Mouse (Mus musculus): ENCODE results near the gene Alx1.

The Alx1 gene

GRCm38 (mm10) chr10:103029730-103030490, at the start of gene Alx1:
Gene Alx1, minus strand, starts transcription at chr10:103030215.
- in situ Hi-C loops (cut with MboI), result no loop called here

GRCm38 (mm10) chr10:103049593-103049992, 19.6 kb upstream of the Alx1 start:
- in situ Hi-C loops (cut with MboI), result no loop called here

GRCm38 (mm10) chr10:103046623-103047022, 16.6 kb upstream of the Alx1 start:
- in situ Hi-C loops (cut with MboI), result no loop called here

GRCm38 (mm10) chr10:103045019-103045418, 15.0 kb upstream of the Alx1 start:
- in situ Hi-C loops (cut with MboI), result no loop called here

GRCm38 (mm10) chr10:103035002-103035640, 5.1 kb upstream of the Alx1 start:
- in situ Hi-C loops (cut with MboI), result no loop called here

GRCm38 (mm10) chr10:103030931-103031330, 916 bp upstream of the Alx1 start:
- in situ Hi-C loops (cut with MboI), result no loop called here

GRCm38 (mm10) chr10:103029132-103029729, 784 bp downstream of the Alx1 start:
- in situ Hi-C loops (cut with MboI), result no loop called here

- in situ Hi-C loops (cut with MboI), result no loop called here
Observed at GRCm38 (mm10) chr10:103028253-103029131, 1.5 kb downstream of the Alx1 start.

GRCm38 (mm10) chr10:103027931-103028252, 2.1 kb downstream of the Alx1 start:
- in situ Hi-C loops (cut with MboI), result no loop called here

- in situ Hi-C loops (cut with MboI), result no loop called here
Observed at GRCm38 (mm10) chr10:103027226-103027930, 2.6 kb downstream of the Alx1 start.

GRCm38 (mm10) chr10:103026636-103027225, 3.3 kb downstream of the Alx1 start:
- in situ Hi-C loops (cut with MboI), result no loop called here

GRCm38 (mm10) chr10:103002556-103002955, 27.5 kb downstream of the Alx1 start:
- in situ Hi-C loops (cut with MboI), result no loop called here

- in situ Hi-C loops (cut with MboI), result no loop called here
Observed at GRCm38 (mm10) chr10:103000902-103001301, 29.1 kb downstream of the Alx1 start.

GRCm38 (mm10) chr10:102999584-102999983, 30.4 kb downstream of the Alx1 start:
- in situ Hi-C loops (cut with MboI), result no loop called here

GRCm38 (mm10) chr10:102975106-102975505, 54.9 kb downstream of the Alx1 start:
- in situ Hi-C loops (cut with MboI), result no loop called here

GRCm38 (mm10) chr10:102959602-102960001, 70.4 kb downstream of the Alx1 start:
- in situ Hi-C loops (cut with MboI), result no loop called here

All from mature B cell (primary cell).